Mouse (Mus musculus) lung, postnatal 10 days (tissue): ENCODE measurements around the gene Nsf.

Experiments used
- DNase-seq: peaks from one replicate; pipeline ENCODE4 v3.0.0; 2021

Nsf gene

GRCm38 (mm10) chr11:103829956-103830355, 123.9 kb downstream of the Nsf start:
- DNase-seq = no peak

GRCm38 (mm10) chr11:103828866-103829265, 125.0 kb downstream of the Nsf start:
- no peak for DNase-seq

GRCm38 (mm10) chr11:103827201-103827600, 126.7 kb downstream of the Nsf start:
- no peak for DNase-seq

- no peak for DNase-seq
Observed at GRCm38 (mm10) chr11:103816719-103817118, 137.1 kb downstream of the Nsf start.

- DNase-seq = peak; percentile 39
Observed at GRCm38 (mm10) chr11:103815986-103816385, 137.9 kb downstream of the Nsf start.

- no peak for DNase-seq
Observed at GRCm38 (mm10) chr11:103814808-103815207, 139.0 kb downstream of the Nsf start.

GRCm38 (mm10) chr11:103811246-103811645, 142.6 kb downstream of the Nsf start:
- DNase-seq = no peak

GRCm38 (mm10) chr11:103810631-103811030, 143.2 kb downstream of the Nsf start:
- DNase-seq = no peak

GRCm38 (mm10) chr11:103809611-103810598, 144.0 kb downstream of the Nsf start:
- DNase-seq = peak; percentile 9

GRCm38 (mm10) chr11:103808771-103809610, 144.9 kb downstream of the Nsf start:
- no peak for DNase-seq

GRCm38 (mm10) chr11:103807966-103808365, 145.9 kb downstream of the Nsf start:
- DNase-seq = no peak

GRCm38 (mm10) chr11:103804804-103805203, 149.1 kb downstream of the Nsf start:
- no peak for DNase-seq

- no peak for DNase-seq
Observed at GRCm38 (mm10) chr11:103804126-103804525, 149.7 kb downstream of the Nsf start.

GRCm38 (mm10) chr11:103801128-103801527, 152.7 kb downstream of the Nsf start:
- peak; percentile 16 for DNase-seq

GRCm38 (mm10) chr11:103789951-103790350, 163.9 kb downstream of the Nsf start:
- DNase-seq = no peak

- no peak for DNase-seq
Observed at GRCm38 (mm10) chr11:103780152-103780551, 173.7 kb downstream of the Nsf start.

- no peak for DNase-seq
Observed at GRCm38 (mm10) chr11:103774228-103774530, 179.7 kb downstream of the Nsf start.

GRCm38 (mm10) chr11:103773387-103774227, 180.2 kb downstream of the Nsf start, which contains the start of gene Wnt3:
Gene Wnt3, plus strand, starts transcription at chr11:103774150.
- no peak for DNase-seq

GRCm38 (mm10) chr11:103772505-103773386, 181.1 kb downstream of the Nsf start:
- no peak for DNase-seq
